In the genomic region with DNA sequence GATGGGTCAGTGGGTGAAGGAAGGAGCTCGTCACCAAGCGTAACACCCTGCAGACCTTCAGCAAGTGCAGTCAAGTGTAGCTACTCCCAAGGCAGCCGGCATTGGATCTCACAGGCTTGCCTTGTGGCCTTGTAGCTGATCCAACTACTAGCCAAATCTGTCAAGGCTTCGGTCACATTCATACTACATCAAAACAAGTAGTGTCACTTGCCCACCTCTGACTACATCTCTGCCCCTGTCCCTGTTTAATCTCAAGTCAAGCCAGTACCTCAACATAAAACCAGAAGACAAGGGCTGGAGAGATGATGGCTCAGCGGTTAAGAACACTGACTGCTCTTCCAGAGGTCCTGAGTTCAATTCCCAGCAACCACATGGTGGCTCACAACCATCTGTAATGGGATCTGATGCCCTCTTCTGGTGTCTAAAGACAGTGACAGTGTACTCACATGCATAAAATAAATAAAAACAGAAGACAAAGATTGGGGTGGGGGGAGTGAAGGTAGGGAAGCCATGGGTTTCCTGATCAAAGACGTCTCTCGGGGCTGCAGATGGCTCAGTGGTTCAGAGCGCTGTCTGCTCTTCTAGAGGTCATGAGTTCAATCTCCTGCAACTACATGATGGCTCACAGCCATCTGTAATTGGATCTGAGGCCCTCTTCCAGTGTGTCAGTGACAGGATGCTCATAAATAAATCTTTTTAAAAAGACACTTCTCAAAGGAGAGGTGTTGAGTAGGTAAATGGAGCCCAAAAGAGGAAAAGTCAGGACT, we compare ENCODE assay signal across 16 mouse cellular contexts.
"Had no signal": no experiment of that assay in that cellular context is flagged by ENCODE, and none has a peak within 500 bp of the region (broad histone marks: within the 10 kb centered on the region; RNA-seq: fewer than 3 reads in every experiment).

No protein-coding gene starts in this region.

- ATAC-seq: liver, postnatal 0 days; lung, postnatal 0 days; midbrain, embryonic 13.5 days; midbrain, embryonic 15.5 days had no signal

- H3K27ac ChIP-seq: lung, embryonic 15.5 days; macrophage; midbrain, embryonic 13.5 days; midbrain, embryonic 15.5 days; neural tube, embryonic 12.5 days; stomach, embryonic 15.5 days; stomach, postnatal 0 days had no signal

- H3K4me1 ChIP-seq: stomach, embryonic 15.5 days had no signal

- DNase-seq: liver, postnatal 0 days; lung, adult 2 months; lung, postnatal 14 days; lung, postnatal 36 days; right cerebral cortex, postnatal 14 days; thymus, adult 2 months; thymus, postnatal 25 days; thymus, postnatal 4 days had no signal

- H3K4me3 ChIP-seq: lung, embryonic 15.5 days; midbrain, embryonic 13.5 days; midbrain, embryonic 15.5 days; neural tube, embryonic 12.5 days; stomach, embryonic 15.5 days had no signal

- H3K27me3 ChIP-seq: lung, embryonic 15.5 days; midbrain, embryonic 13.5 days; midbrain, embryonic 15.5 days; neural tube, embryonic 12.5 days; stomach, embryonic 15.5 days had no signal

- H3K9me3 ChIP-seq: lung, embryonic 15.5 days; neural tube, embryonic 12.5 days; stomach, embryonic 15.5 days had no signal

- H3K9ac ChIP-seq: liver, postnatal 0 days; lung, embryonic 15.5 days; midbrain, embryonic 13.5 days; midbrain, embryonic 15.5 days; neural tube, embryonic 12.5 days; stomach, embryonic 15.5 days had no signal
